Mouse (Mus musculus) adrenal gland, adult 18-20 months (tissue): ENCODE measurements around the gene Tnnc2. TPM values are rescaled to one million over a fixed set of nuclear protein-coding genes. Genes with fewer than 3 reads are reported as not detected.

Source experiments
- DNase-seq, 2 experiments: peaks; one replicate each; pipeline ENCODE4 v3.0.0; 2021 to 2022; ENCODE audit warnings: low spot score in 2 of 2
- total RNA-seq, 2 experiments: library from RNA; stranded (reverse); gene quantifications; 1 replicate in 1 of 2; 2 replicates in 1 of 2; pipeline ENCODE4 v1.2.3; 2021

Tnnc2 gene
- total RNA-seq, 2 experiments from 2014 or later, result 11.3 TPM; not detected in 1

DNA sequence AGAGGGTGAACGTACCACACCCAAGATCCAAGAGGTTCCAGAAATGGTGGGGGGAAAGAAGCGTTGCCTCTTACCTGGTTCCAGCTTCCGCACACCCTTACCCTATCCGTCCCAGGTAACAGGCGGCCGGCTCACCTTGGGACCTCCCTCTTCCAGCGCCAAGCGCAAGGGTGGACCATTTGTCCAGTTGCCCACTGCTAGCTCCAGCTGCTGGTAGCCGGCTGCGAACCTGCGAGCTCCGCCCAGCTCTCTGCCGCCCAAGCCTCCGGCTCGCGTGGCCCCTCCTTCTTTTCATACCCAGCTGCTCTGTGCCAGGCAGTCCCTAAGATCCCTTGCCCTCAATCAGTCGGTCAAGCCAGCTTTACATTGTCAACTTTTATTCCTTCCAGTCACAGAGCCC is 3.0 kb downstream of the Tnnc2 start:
- no peak for DNase-seq

DNA sequence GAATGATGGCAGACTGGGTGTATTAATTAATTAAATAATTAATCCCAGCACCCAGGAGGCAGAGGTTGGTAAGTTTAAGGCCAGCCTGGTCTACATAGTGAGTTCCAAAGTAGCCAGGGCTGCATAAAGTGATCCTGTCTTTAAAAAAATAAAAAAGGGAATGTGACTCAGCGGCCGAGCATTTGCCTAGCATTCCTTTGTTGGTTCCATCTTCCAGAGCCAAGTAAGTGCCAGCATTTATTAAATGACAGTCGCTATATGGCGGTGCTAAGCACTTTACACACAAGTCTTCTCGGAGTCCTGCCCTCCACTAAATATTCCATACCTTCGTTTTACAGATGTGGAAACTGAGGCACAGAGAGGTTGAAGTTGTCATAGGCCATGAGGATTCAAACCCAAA is 3.6 kb downstream of the Tnnc2 start:
- no peak for DNase-seq

DNA sequence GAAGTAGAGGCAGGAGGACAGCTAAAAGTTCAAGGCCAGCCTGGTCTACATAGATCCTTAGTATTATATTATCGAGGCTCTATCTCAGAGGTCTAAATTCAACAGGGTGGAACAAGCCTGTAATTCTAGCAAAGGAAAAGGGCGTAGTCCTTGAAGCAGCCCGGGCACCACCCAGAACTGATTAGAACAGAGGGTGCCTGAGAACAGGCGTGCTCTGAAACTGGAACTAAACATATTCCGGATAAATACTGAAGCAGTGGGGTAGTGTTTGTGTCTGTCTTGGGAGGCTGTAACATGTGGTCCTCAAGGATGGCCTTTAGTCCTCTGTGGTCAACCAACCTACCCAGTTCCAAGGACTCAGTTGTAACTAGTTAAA is 5.8 kb downstream of the Tnnc2 start:
- no peak for DNase-seq

DNA sequence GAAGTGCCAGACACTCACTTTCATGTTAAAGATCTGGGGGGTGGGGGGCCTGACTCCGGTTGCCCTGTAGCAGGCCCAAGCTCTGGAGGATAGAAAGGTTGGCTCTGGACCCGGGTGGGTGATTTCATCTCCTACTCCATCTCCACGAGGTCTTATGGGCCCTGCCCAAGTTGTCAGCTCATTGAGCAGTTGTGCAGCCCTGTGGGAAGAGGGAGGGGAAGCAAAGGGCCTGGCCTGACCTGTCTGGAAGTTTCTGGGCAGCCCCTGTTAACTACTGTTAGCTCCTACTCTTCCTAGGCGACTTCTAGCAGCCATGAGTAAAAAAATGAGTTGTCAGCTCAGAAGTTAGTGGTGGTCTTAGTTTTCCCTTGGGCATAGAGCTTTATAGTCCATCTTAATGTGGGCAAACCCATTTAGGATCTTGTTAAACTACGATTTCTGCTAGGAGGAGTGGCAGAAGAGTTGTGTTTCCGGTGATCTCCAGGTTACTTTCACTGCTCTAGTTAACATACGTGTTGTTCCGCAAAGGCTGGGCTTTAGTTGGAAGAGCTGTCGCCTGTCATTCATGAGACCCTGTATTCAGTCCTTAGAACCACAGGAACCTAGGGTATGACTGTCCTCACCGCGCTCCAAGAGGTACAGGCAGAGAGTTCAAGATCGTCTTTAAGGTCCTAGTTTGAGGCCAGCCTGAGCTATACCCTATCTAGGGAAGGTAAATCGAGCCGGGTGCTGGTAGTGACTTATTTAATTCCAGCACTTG is 6.4 kb downstream of the Tnnc2 start:
- no peak for DNase-seq

DNA sequence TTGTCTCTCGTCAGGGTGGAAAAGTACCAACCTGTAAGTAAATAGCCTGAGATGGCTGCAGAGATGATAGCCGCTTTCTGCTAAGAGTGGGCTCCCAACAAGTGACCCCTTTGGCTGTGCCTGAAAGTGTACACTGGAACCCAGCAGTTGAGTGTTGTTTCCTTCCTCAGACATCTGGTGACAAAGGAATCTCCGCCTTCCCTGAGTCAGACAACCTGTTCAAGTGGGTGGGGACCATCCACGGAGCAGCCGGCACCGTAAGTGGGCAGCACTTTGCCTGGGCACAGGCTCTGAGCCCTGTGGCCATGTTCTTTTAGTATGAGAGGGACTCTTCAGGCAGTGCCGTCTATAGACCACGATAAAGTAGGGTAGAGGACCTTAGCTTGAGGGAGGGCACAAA is 8.6 kb downstream of the Tnnc2 start:
- no peak for DNase-seq

DNA sequence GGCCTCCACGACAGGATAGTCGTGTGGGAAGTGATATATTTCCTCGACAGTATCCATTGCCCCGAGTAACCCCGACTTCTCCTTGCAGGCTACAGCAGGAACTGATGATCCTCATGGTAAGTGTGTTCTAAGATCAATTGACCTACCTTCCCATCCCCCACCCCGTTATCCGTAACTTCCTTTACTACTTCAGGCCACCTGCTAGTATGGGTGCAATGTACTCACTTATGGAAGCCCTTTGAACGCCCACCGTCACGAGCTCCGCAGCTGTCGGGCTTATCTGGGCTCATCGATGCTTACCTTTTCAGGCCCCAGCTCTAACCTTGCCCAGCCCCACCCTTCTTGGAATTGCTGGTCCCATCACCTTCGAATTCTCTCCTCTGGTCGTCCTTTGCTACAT is 9.5 kb downstream of the Tnnc2 start:
- no peak for DNase-seq

DNA sequence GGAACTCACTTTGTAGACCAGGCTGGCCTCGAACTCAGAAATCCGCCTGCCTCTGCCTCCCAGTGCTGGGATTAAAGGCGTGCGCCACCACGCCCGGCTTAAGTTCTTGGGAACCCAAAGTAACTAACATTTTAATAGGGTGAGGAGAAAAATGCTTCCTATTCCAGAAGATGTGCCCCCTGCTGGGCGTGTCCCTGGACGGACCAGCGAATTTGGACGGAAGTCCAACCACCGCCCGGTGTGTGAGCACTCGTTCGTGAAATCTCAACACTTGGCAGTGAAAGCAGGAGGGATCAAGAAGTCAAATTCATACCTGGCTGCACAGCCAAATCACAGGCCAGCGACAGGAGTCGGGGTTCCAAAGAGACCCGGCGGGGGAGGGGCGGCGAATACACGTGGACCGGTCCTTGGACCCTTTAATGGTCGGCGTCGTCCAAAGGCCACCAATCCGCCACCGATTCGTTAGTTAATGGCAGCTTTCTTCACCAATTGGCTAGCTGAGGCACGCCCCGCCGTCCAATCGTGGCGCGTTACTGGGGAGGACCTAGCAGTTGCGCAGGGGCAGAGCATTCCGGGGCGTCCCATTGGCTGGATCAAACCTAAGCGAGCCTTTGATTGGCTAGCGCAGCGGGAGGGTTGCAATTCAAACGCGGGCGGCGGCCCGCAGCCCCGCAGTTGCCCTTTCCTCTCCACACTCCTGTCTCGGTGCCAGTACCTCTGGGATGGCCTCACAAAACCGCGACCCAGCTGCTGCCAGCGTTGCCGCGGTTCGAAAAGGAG is 10.3 kb downstream of the Tnnc2 start, which contains the start of gene Ube2c:
TSS of gene Ube2c (plus strand) at position 641 of the 780 bp plus-strand sequence.
- DNase-seq, result peak; percentile 91 to 94

DNA sequence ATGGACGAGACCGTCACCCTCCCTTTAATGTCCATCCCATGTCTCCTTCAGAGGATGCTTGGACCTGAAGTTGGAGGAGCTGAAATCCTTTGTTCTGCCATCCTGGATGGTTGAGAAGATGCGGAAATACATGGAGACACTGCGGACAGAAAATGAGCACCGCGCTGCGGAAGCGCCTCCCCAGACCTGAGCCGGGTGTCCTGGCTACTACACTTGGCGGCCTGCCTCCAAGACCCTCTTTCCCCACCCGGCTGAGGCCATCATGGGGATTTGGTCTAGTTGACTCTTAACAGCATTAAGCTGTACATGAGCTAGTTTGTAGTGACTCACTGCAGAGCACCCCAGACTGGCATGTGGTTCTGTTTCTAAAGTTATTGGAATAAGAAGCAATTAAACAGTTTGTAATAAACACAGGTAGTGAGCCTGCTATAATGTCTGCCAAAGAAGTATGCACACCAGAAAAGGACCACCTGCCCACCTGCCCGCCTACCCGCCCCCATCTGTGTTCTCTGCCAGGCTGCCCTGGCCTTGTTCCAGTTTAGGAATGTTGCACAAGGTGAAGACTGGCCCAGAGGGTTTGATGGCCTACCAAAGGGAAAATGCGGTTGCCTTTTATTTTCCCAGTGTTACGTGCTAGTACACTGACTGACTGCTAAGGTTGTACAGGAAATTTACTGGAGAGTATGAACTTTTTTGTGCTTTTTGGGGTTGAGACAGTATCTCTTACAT is 11.8 kb downstream of the Tnnc2 start:
- DNase-seq, result peak in 1 of 2 experiments; percentile 14

DNA sequence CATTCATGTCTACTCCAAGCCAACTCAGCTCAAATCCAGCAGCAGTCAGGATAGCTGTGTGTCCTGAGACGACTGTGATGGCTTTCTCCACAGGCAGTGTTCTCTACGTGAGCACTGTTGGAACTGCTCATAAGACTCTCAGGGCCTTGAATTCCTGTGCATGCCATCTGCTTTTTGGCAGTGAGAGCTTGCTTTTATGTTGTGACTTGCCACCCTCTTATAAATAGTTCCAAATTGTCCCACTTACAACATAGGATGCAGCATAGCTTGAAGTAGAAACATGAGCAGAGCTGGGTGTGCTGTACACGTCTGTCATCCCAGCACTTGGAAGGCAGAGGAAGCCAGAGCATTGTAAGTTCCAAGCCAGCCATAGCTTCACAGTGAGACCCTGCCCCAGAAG is 13.9 kb downstream of the Tnnc2 start:
- no peak for DNase-seq

DNA sequence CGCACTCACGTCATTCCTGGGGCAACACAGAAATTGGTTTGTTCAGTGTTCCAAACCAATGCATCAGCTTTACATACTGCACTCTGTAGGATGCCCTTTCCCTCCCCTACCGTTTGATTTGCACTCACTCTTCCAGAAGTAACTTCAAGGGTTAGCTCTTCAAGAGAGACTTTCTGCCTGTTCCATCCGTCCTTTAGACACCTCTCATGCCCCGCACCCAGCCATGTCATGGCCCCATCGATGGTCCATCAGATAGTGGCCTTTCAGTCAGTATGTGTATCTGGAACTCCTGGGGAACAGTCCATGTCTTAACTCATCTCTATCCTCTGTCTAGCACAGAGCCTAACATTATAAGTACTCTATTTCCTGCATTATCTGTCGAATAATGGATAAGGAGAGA is 17.2 kb downstream of the Tnnc2 start:
- no peak for DNase-seq

DNA sequence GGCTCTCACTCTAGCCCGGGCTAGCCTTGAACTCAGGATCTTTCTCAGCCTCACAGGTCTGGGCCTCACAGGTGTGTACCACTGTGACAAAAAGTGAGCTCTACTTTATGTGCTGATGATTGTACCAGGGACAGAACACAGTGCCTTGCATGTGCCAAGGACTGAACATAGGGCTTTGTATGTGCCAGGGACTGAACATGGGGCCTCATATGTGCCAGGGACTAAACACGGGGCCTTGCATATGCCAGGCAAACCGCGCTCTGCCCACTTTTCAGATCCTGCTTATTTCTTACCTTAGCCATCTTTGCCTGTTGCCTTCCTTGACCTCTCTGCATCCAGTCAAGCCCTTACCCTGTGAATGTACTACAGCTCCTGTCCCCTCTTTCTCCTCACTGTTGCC is 17.8 kb downstream of the Tnnc2 start:
- DNase-seq, result no peak

DNA sequence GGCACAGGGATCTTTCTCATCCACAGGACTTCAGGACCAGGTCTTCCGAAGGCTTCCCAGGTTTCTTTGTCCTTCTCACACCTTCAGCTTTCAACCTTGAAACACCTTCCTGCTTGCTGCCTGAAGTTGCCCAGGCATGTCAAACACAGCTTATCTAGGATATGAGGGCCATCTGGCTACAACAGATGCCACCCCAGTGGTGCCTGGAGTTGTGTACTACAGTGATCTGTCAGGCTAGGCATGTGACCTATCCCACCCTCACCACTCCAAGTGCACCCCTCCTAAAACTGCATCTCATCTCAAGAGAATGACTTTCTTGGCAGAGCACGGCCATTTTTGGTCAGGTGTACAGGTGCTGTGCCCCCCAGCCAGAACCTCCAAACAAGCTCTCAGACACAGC is 18.3 kb downstream of the Tnnc2 start:
- no peak for DNase-seq

DNA sequence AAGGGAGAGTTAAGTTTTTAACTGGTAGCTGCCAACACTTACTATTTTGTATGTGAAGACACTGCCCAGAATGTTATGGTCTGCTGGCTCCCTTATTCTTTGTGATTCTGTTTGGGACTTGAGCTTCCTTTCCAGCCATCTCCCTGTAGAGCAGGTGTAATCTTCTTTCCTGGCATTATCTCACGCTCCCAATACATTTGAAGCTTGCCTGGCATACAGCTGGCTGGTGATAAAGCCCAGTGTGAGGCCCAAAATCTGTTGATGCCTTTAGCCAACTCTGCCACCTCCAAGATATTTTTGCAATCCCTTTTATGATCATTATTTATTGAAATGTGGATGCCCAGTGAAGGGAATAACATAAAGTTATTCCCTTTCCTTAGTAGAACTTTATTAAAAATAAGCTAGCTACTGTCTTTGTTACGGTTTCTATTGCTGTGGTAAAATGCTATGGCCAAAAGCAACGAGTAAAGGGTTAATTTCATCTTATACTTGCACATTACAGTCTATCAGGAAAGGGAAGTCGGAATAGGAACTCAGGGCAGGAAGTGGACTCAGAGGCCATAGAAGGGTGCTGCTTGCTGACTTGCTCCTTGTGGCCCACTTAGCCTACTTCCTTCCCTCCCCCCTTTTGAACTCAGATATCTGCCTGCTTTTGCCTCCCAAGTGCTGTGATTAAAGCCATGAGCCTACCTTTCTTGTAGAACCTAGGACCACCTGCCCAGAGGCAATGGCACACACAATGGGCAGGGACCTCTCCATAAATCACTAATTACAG is 19.5 kb downstream of the Tnnc2 start:
- no peak for DNase-seq

DNA sequence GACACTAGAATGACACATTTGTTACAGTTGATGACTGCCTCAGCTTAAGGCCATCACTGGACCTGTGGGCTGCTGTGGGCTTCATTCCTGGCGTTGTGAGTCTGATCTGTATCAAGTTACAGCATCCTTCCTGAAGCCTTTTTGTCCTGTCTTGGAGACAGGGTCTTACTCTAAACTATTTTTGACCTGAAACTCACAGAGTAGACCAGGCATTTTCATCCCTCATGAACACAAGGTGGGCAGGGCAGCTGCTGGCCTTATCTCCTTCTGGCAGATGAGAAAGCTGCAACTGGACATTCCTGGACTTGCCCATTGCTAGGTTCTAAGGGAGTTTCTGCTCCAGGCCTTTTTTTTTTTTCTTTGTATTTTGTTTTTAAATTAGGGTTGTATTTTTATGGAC is 21.1 kb downstream of the Tnnc2 start:
- DNase-seq, result no peak

DNA sequence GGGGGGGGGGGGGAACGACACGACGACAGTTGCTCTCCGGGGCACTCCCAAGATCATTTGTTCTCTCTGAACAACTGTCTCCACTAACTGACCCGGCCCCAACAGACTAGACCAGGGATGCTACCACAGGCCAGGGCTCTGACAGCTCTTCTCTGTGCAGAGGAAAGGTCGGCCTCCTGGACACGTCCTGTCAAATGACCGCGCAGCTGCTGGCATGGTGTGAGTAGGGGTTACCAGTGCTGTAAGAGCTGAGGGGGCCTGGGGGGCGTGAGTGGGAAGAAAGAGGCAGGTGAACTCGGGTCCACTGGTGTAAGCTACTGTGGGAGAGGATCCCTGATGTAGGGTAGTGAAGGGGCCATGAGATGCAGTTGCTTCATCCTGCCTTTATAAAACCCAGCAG is 21.9 kb downstream of the Tnnc2 start:
- DNase-seq, result no peak

DNA sequence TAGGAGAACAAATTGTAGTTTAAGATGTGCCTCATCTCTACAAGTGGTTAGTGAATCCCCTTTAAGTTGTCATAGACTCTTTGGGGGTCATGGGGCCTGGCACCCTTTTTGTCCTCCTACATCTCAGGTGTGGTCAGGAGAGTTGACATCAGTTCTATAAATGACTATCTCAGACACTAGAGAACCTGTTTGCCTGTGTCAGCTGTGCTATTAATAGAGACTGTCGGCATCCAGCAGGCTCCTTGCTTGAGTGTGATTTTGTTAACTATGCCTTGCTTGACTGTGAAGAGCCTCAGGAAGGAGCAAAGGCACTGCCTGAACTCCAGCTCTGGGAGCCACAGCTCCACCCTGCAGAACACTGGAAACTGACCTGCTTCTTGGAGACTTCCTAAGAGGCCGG is 25.0 kb downstream of the Tnnc2 start:
- no peak for DNase-seq

DNA sequence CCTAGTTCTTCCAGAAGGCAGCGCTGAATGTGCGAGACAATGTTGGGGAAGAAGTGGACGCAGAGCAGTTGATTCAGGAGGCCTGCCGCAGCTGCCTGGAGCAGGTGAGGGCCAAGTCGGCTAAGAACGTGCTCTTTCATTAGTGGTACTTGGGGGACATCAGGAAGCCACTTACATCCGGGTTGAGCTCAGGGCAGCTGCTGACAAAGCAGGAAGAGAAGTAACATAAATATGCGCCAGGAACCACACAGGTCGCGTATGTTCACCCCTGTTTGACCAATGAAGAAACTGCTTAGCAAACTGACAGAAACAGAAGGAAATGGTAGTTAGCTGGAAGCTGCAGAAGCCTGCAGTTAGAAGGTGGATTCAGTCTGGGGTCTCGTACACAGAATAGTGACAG is 25.7 kb downstream of the Tnnc2 start:
- DNase-seq, result no peak

DNA sequence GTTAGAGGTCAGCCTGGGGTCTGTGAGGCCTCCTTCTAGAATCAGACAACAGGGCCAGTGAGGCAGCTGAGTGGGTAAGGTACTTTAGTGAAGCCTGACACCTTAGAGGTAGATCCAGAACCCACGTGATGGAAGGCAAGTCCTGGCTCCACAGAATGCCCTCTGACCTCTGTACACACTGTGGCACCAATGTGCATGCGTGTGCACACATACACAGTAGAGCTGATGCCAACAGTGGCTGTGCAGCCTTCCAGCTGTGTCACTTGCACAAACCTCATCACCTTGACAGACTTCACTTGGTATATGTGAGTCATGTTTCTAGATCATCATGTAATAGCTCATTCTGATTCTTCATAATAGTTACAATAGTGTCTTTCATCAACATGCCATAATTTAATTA is 27.3 kb downstream of the Tnnc2 start:
- no peak for DNase-seq

DNA sequence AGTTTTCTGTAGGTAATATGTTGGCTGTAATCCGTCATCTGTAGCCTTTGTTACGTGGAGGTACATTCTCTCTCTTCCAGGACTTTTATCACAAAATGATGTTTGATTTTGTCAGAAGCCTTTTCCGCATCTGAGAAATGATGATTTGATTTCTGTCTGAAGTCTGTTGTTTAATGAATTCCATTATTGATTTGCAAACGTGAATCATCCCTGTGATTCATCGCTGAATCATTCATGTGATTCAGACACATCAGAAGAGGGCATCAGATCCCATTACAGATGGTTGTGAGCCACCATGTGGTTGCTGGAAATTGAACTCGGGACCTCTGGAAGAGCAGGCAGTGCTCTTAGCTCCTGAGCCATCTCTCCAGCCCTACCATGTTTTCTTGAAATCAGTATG is 30.8 kb downstream of the Tnnc2 start:
- no peak for DNase-seq

DNA sequence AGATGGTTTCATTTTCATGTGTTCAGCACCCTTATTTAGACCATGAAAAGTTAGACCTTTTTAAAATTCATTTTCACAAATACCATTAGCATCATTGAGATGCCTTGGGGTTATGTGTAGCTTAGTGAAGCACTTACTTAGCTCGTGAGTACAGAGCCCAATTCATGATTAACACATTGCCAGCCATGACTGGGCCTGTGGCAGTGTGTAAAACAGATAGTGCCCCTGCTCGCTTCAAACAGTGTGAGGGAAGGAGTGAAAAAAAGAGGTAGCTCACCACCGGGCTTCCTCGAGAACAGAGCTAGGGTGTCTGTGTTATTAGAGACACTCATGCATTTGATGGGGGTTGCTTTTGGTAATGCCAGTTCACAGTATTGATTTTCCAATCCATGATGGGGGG is 31.6 kb downstream of the Tnnc2 start:
- DNase-seq, result no peak

DNA sequence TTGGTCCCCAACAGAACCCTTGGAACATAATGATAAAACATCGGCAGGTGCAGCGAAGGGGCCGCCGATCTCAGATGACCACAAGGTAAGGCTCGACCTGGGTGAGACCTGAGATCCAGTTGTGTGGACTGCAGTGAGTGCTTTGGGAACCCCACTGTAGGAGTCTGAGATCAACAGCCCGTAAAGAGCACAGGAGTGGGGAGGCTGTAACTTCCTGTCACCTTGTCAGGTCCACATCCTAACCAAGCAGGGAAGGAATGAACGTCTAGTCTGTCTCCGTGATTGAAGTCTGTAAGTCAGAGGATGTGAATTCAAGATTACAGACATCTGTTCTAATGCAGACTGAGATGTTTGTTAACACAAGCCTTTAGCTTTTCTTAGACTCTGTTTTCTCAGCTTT is 33.1 kb downstream of the Tnnc2 start:
- DNase-seq, result no peak
